Mouse (Mus musculus) forebrain, embryonic 16.5 days (tissue): ENCODE data around the gene Sipa1l2. TPM values are rescaled to one million over a fixed set of nuclear protein-coding genes. Genes with fewer than 3 reads are reported as not detected.

Experiments
- ATAC-seq: fragments of 200-750 bp; cut with Nextera tagmentation; 2 replicates; pipeline ENCODE4 v1.8.0; 2017; ENCODE audit warnings: mild to moderate bottlenecking, moderate library complexity
- H3K27ac ChIP-seq: fragments of 300-500 bp; sonication (generic); 2 replicates; pipeline ENCODE4 v1.5.1; 2014; ENCODE audit warnings: low read length, control low read depth
- H3K27me3 ChIP-seq: fragments of 300-500 bp; sonication (generic); replicated peaks from 2 replicates; pipeline ENCODE4 v1.6.1; 2014; ENCODE audit warnings: low read length; ENCODE audit not compliant: control insufficient read depth, insufficient read depth
- H3K36me3 ChIP-seq: fragments of 300-500 bp; sonication (generic); 2 replicates; pipeline ENCODE4 v1.6.1; 2014; ENCODE audit not compliant: control insufficient read depth, insufficient read depth
- H3K4me1 ChIP-seq: fragments of 300-500 bp; sonication (generic); replicated peaks from 2 replicates; pipeline ENCODE4 v1.6.1; 2014; ENCODE audit warnings: low read length; ENCODE audit not compliant: control insufficient read depth, insufficient read depth
- H3K4me2 ChIP-seq: fragments of 300-500 bp; sonication (generic); 2 replicates; pipeline ENCODE4 v1.6.1; 2014; ENCODE audit warnings: mild to moderate bottlenecking, low read length, control low read depth
- H3K4me3 ChIP-seq: fragments of 300-500 bp; sonication (generic); replicated peaks from 2 replicates; pipeline ENCODE4 v1.5.1; 2014; ENCODE audit warnings: mild to moderate bottlenecking, low read length, control low read depth
- H3K9ac ChIP-seq: fragments of 300-500 bp; sonication (generic); replicated peaks from 2 replicates; pipeline ENCODE4 v1.6.1; 2014; ENCODE audit warnings: low read depth, low read length, control low read depth
- H3K9me3 ChIP-seq: fragments of 300-500 bp; sonication (generic); 2 replicates; pipeline ENCODE4 v1.6.1; 2016; ENCODE audit warnings: low read length; ENCODE audit not compliant: control insufficient read depth
- WGBS: fragments of 180-500 bp; shearing (Covaris S2); extraction: QIAGEN DNeasy Blood & Tissue Kit; methylation state at CpG from one replicate; pipeline ENCODE4 v1.1.7; 2014; 5-methylcytosine and 5-hydroxymethylcytosine counted together
- polyA plus RNA-seq: library from polyadenylated mRNA; unstranded; fragments of >200 nt; fragmentation: Nextera tagmentation; extraction: Ambion mirVana; gene quantifications from 2 replicates; pipeline ENCODE4 v1.2.1, GENCODE M21; 2015

The Sipa1l2 gene
- polyA plus RNA-seq, 1 experiment from 2014 or later: 33.4 TPM

DNA sequence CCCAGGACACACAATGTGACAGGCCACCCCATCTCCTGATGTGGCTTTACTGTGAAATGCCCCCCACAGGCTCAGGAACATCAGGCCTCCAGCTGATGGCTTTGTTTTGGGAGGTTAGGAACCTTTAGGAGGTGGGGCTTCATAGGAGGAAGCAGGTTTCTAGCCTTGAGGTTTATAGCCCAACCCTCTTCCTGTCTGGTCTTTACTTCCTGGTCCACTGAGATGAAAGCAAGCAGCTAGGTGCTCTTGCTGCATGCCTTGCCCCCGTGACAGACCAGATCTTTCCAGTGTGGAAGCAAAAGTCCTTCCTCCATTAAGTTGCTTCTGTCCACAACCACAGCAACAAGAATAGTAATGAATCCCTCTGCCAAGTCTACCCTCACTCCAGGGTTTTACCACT, 38.0 kb downstream of the Sipa1l2 start:
- ATAC-seq: no peak
- H3K4me2 ChIP-seq: no peak overlapping the region
- H3K4me1 ChIP-seq: peaks cover 76% of the 10 kb centered on the region
- H3K27me3 ChIP-seq: no peaks in the 10 kb centered on the region
- no peak overlapping the region for H3K27ac ChIP-seq
- H3K9ac ChIP-seq: no peak overlapping the region
- H3K4me3 ChIP-seq: no peak overlapping the region
- no peaks in the 10 kb centered on the region for H3K9me3 ChIP-seq
- 76% methylated on average over 1 of the region's 1 CpGs for WGBS
- no peaks in the 10 kb centered on the region for H3K36me3 ChIP-seq

DNA sequence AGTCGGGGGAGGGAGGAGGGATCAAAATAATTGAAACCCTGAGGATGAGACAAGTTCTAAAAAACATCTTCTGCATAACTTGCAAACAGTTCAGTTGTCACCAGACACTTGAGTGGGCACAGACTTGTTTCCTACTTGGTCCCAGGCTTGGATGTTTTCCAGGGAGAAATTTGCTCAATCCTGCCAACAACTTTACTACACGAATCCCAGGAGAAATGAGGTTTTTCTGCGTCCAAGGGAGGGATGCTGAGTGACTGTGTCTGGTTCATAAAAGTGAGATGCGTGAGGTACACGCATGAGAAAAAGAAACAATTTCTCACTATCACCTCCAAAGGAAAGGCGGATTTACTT, 38.5 kb downstream of the Sipa1l2 start:
- no peaks in the 10 kb centered on the region for H3K9me3 ChIP-seq
- no peaks in the 10 kb centered on the region for H3K36me3 ChIP-seq
- H3K4me3 ChIP-seq: no peak overlapping the region
- H3K4me1 ChIP-seq: peaks cover 81% of the 10 kb centered on the region
- 31% methylated on average over 6 of the region's 6 CpGs for WGBS
- no peak overlapping the region; the same call in 1 of the 2 replicates for H3K27ac ChIP-seq
- no peak for ATAC-seq
- H3K27me3 ChIP-seq: no peaks in the 10 kb centered on the region
- H3K9ac ChIP-seq: no peak overlapping the region
- no peak overlapping the region for H3K4me2 ChIP-seq

GRCm38 (mm10) chr8:125530187-125531087, 39.2 kb downstream of the Sipa1l2 start:
- 43% methylated on average over 15 of the region's 15 CpGs for WGBS
- no peak overlapping the region for H3K4me2 ChIP-seq
- no peaks in the 10 kb centered on the region for H3K9me3 ChIP-seq
- no peak overlapping the region; the same call in 1 of the 2 replicates for H3K27ac ChIP-seq
- no peak overlapping the region for H3K4me3 ChIP-seq
- H3K4me1 ChIP-seq: peaks cover 86% of the 10 kb centered on the region
- ATAC-seq: no peak
- H3K9ac ChIP-seq: no peak overlapping the region
- H3K27me3 ChIP-seq: no peaks in the 10 kb centered on the region
- no peaks in the 10 kb centered on the region for H3K36me3 ChIP-seq

DNA sequence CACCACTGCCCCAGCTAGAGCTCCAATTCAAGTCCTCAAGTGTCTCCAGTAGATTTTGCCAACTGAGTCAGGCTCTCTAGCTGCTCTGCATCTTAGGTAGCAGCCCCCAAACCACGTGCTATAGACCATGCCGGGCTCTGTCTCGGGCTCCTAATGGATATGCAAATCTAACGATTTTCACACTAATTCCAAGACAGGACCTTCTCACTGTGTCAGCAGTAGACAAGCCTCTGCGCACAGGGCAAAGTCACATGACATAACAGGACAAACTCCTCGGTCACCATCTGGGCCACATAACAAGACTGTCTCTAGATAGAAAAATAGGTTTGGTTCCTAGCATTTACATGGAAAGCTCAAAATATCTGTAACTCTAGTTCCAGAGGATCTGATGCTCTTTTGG, 40.6 kb downstream of the Sipa1l2 start:
- Histone ChIP-seq H3K4me3 (no peak overlapping the region), H3K36me3 (no peaks in the 10 kb centered on the region), H3K4me2 (no peak overlapping the region), H3K9me3 (no peaks in the 10 kb centered on the region), H3K27me3 (no peaks in the 10 kb centered on the region), H3K4me1 (peaks cover 82% of the 10 kb centered on the region), H3K27ac (no peak overlapping the region), H3K9ac (no peak overlapping the region)
- WGBS: 18% methylated on average over 6 of the region's 6 CpGs
- no peak for ATAC-seq

DNA sequence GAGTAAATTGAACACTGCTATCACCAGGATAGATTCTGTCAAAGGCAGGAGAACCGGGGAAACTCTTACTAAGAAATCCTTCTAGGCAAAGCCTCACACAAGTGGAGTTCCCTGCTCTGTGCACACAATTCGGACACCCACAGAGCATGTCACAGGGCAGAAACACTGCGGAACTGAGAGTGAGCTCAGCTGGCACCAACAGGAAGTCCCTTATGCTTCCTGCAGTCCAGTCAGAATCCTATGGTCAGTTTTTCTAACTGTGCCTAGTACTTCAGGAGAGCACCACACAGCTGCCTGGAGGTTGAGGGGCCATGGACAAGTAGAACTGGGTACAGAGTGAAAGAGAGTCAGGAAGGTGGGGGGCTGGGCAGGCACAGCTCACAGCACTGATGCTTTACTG, 41.7 kb downstream of the Sipa1l2 start:
- H3K4me3 ChIP-seq: no peak overlapping the region
- WGBS: 66% methylated on average over 3 of the region's 3 CpGs
- H3K27ac ChIP-seq: no peak overlapping the region
- H3K36me3 ChIP-seq: no peaks in the 10 kb centered on the region
- no peak overlapping the region for H3K9ac ChIP-seq
- no peaks in the 10 kb centered on the region for H3K27me3 ChIP-seq
- H3K9me3 ChIP-seq: no peaks in the 10 kb centered on the region
- H3K4me1 ChIP-seq: peaks cover 76% of the 10 kb centered on the region
- no peak overlapping the region for H3K4me2 ChIP-seq
- ATAC-seq: no peak

DNA sequence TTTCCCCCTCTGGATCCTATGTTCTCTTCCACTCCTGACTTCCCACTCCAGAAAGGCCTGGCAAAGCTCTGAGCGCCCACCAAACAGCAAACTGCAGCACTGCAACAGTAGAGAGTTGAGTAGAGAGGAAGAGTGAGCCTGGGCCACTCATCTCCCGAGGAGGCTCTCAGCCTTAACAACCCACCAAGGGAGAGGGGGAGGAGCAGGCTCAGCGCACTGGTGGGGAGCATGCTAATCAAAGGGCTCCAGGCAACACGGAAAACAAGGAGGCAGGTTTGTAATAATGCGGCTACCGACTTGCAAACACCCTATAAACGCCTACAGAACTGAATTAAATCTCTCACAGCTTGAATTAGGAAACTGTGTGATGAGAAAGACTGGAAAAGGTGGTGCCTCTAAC, 42.6 kb downstream of the Sipa1l2 start:
- Histone ChIP-seq H3K27ac (no peak overlapping the region), H3K9ac (no peak overlapping the region), H3K9me3 (no peaks in the 10 kb centered on the region), H3K27me3 (no peaks in the 10 kb centered on the region), H3K36me3 (no peaks in the 10 kb centered on the region), H3K4me2 (0 out of 2 replicates have a peak overlapping the region, but pooled peaks have one; percentile 4), H3K4me1 (peaks cover 71% of the 10 kb centered on the region), H3K4me3 (no peak overlapping the region)
- 7% methylated on average over 7 of the region's 7 CpGs for WGBS
- ATAC-seq: peak; percentile 45; the same call in 1 of the 2 replicates

- Histone ChIP-seq H3K27ac (no peak overlapping the region), H3K4me2 (no peak overlapping the region)
- 43% methylated on average over 7 of the region's 7 CpGs for WGBS
Observed at GRCm38 (mm10) chr8:125526582-125526981, 43.0 kb downstream of the Sipa1l2 start.

GRCm38 (mm10) chr8:125524479-125524878, 45.1 kb downstream of the Sipa1l2 start:
- H3K27ac ChIP-seq: no peak overlapping the region
- H3K36me3 ChIP-seq: no peaks in the 10 kb centered on the region
- H3K4me3 ChIP-seq: no peak overlapping the region
- WGBS: 69% methylated on average over 2 of the region's 2 CpGs
- no peak for ATAC-seq
- H3K9me3 ChIP-seq: no peaks in the 10 kb centered on the region
- no peak overlapping the region for H3K4me2 ChIP-seq
- no peaks in the 10 kb centered on the region for H3K27me3 ChIP-seq
- H3K4me1 ChIP-seq: peaks cover 47% of the 10 kb centered on the region
- H3K9ac ChIP-seq: no peak overlapping the region

More at GRCm38 (mm10) chr8:125526582-125526981, 43.0 kb downstream of the Sipa1l2 start:
- Histone ChIP-seq H3K36me3 (no peaks in the 10 kb centered on the region), H3K4me3 (no peak overlapping the region), H3K4me1 (peaks cover 66% of the 10 kb centered on the region), H3K9me3 (no peaks in the 10 kb centered on the region), H3K27me3 (no peaks in the 10 kb centered on the region), H3K9ac (no peak overlapping the region)
- ATAC-seq: no peak

DNA sequence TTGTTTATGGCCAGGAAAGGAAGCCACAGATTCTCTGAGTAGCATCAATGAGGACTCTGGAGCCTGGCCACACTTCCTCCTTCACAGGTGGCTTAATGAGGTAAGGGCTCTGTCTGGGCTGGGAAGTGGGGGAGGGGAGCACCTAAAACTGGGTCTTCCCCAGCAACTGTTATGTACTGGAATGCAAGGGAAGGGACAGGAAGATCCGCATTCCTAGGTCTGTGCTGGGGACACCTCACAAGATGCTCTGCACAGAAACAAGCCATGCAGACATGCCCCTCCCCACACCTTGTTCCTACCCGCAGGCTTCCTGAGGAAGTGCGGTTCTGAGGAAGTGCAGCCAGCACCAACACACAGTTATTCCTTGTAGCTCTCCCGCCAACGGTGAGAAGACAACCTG, 46.4 kb downstream of the Sipa1l2 start:
- H3K4me3 ChIP-seq: no peak overlapping the region
- H3K9ac ChIP-seq: no peak overlapping the region
- H3K27ac ChIP-seq: no peak overlapping the region
- ATAC-seq: no peak
- H3K27me3 ChIP-seq: no peaks in the 10 kb centered on the region
- peaks cover 34% of the 10 kb centered on the region for H3K4me1 ChIP-seq
- no peaks in the 10 kb centered on the region for H3K36me3 ChIP-seq
- WGBS: 55% methylated on average over 5 of the region's 5 CpGs
- no peak overlapping the region for H3K4me2 ChIP-seq
- H3K9me3 ChIP-seq: no peaks in the 10 kb centered on the region
